Mouse (Mus musculus): ENCODE measurements around the gene Myb. TPM values are rescaled to one million over a fixed set of nuclear protein-coding genes. Genes with fewer than 3 reads are reported as not detected.

The Myb gene
- total and polyA plus RNA-seq, 3 experiments, result 11.1 to 24.0 (median 19.1) TPM

DNA sequence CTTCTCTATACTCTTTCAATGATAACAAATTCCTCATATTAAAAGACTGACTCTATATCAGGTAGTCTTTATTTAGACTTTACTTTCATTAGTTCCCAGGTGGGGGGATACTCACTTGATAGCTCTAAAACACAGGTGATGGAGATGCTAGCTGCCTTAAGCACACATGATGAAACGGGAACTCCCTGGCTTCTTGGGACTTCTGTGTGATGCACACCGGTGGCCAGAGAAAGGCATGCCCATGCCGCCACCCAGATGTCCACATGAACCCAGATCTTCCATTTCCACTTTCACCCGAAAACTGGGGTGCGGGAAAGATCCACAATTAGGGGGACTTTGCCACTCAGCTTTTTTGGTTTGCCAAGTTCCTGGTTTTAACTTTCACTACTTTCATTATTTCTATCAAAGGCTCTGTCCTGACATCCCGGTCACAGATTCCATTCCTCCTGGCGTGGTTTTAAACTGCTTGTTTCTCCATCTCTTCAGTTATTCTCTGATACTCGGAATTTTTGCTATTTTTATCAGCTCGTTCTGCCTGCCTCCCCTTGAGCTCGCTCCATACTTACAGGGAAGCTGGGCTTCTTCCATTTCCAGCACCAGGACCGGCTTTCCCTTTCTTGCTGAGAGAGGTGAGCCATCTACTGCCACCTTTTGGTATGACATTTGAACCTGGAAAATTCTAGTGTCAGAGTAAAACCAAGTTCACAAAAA is 27.9 kb upstream of the Myb start (continued):
- TF ChIP-seq UBTF (IDR thresholded peaks at IDR 0.05; ENCODE audit: low read depth, low read length), result no peak
- TF ChIP-seq SIN3A (IDR thresholded peaks at IDR 0.05; ENCODE audit: low read length), result peak; percentile 76; the same call in 1 of the 2 replicates
- TF ChIP-seq POLR2AphosphoS2 (IDR thresholded peaks at IDR 0.05; ENCODE audit: low read depth, low read length), result no peak
- no peak for TF ChIP-seq GABPA (IDR thresholded peaks at IDR 0.05; ENCODE audit: insufficient replicate concordance, low read depth, low read length)
- no peak for TF ChIP-seq MAX (IDR thresholded peaks at IDR 0.05; ENCODE audit: low read length)
- no peak for TF ChIP-seq CHD2 (IDR thresholded peaks at IDR 0.05; ENCODE audit: low read length)
- TF ChIP-seq EP300 (IDR thresholded peaks at IDR 0.05; ENCODE audit: low read length), result no peak; the same call in 1 of the 2 replicates
- TF ChIP-seq MEF2A (IDR thresholded peaks at IDR 0.05; ENCODE audit: borderline replicate concordance, low read depth, low read length), result peak; percentile 34; the same call in 1 of the 2 replicates
- TF ChIP-seq ZKSCAN1 (IDR thresholded peaks at IDR 0.05; ENCODE audit: borderline replicate concordance, low read depth, low read length), result no peak
- TF ChIP-seq ZC3H11A (IDR thresholded peaks at IDR 0.05; ENCODE audit: low read depth, low read length), result peak; percentile 68

DNA sequence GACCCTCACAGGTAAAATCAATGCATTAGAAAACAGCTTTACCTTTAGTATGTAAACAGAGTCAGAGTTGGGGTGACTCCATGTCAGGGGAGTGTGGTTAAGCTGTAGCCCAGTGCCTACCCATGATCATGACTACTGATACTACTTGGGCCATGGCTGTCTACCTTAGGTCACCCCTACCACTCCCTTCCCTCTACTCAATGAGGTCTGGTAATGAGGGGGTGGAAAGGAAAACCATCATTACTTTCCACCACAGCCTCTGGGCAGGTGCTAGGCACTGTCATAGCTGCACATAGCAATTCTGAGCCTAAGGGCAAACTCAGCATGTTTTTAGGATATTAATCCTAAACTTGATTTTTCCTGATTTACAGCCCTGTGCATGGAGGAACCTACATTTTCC is 27.1 kb upstream of the Myb start:
- DNase-seq (ENCODE audit: extremely low read depth), result peak; percentile 52
- Histone ChIP-seq H3K4me1 (ENCODE audit: control insufficient read depth in 1 of 2, insufficient read depth in 2 of 2) (peaks cover 15 to 66% of the 10 kb centered on the region in 2 experiments), H3K4me3 (replicated peaks in 1 of 3; ENCODE audit: low read depth in 2 of 3, low read length in 2 of 3, poor library complexity in 1 of 3) (peak overlapping the region in 2 of 3 experiments; percentile 43 to 56), H3K9ac (ENCODE audit: insufficient read depth, low read depth) (peak overlapping the region; percentile 98; the same call in 1 of the 2 replicates), H3K79me2 (replicated peaks; ENCODE audit: control insufficient read depth, extremely low read depth, insufficient read depth, poor library complexity, severe bottlenecking) (no peaks in the 10 kb centered on the region), H3K27ac (ENCODE audit: insufficient read depth, low read depth) (peak overlapping the region; percentile 85), H3K9me3 (replicated peaks; ENCODE audit: low read length) (no peaks in the 10 kb centered on the region), H3K36me3 (replicated peaks in 1 of 2; ENCODE audit: control insufficient read depth in 1 of 2, insufficient read depth in 1 of 2, low read length in 1 of 2) (no peaks in the 10 kb centered on the region), H3K27me3 (replicated peaks) (no peaks in the 10 kb centered on the region), H3K4me2 (ENCODE audit: insufficient read depth, low read depth, poor library complexity, severe bottlenecking) (peak overlapping the region; percentile 85)
- dilution Hi-C loops (cut with MboI; ENCODE audit: extremely low pct_ligation_motif_present, extremely low pct_unique_long_range_greater_than_20kb, low sequenced_read_pairs) (no loop called here), in situ Hi-C loops (cut with MboI; ENCODE audit: low pct_ligation_motif_present, low pct_unique_long_range_greater_than_20kb, low sequenced_read_pairs) (loop anchor here (10.0 to 25.0 kb wide), 3 partner anchors 99 to 203 kb away; partner anchors contain the start of gene Hbs1l)
- TF ChIP-seq NELFE (IDR thresholded peaks at IDR 0.05; ENCODE audit: low read depth, low read length) (no peak), RCOR1 (conservative IDR thresholded peaks at IDR 0.05; ENCODE audit: low read depth, low read length) (no peak), GABPA (IDR thresholded peaks at IDR 0.05; ENCODE audit: insufficient replicate concordance, low read depth, low read length) (no peak), MYC (IDR thresholded peaks at IDR 0.05; ENCODE audit: low read depth, low read length) (peak; percentile 65; the same call in 1 of the 2 replicates), POLR2A (IDR thresholded peaks at IDR 0.05; ENCODE audit: low read depth, low read length) (0 out of 2 replicates have a peak, but pooled peaks have one; percentile 29), JUN (IDR thresholded peaks at IDR 0.05; ENCODE audit: insufficient read depth, low read depth, low read length) (no peak), MXI1 (IDR thresholded peaks at IDR 0.05; ENCODE audit: low read depth, low read length) (no peak), TBP (conservative IDR thresholded peaks at IDR 0.05; ENCODE audit: low read depth, low read length) (no peak), MEF2A (IDR thresholded peaks at IDR 0.05; ENCODE audit: borderline replicate concordance, low read depth, low read length) (peak; percentile 38; the same call in 1 of the 2 replicates), NRF1 (IDR thresholded peaks at IDR 0.05; ENCODE audit: low read depth, low read length) (no peak), ZKSCAN1 (IDR thresholded peaks at IDR 0.05; ENCODE audit: borderline replicate concordance, low read depth, low read length) (no peak), UBTF (IDR thresholded peaks at IDR 0.05; ENCODE audit: low read depth, low read length) (no peak), IRF4 (IDR thresholded peaks at IDR 0.05; ENCODE audit: low read depth, low read length) (no peak), PAX5 (IDR thresholded peaks at IDR 0.05; ENCODE audit: low read length) (no peak), SIN3A (IDR thresholded peaks at IDR 0.05; ENCODE audit: low read length) (no peak), CTCF (conservative IDR thresholded peaks at IDR 0.05 in 1 of 2, IDR thresholded peaks at IDR 0.05 in 1 of 2; ENCODE audit: low read depth in 2 of 2, low read length in 2 of 2) (no peak), CHD1 (IDR thresholded peaks at IDR 0.05; ENCODE audit: low read depth, low read length) (0 out of 2 replicates have a peak, but pooled peaks have one; percentile 27), MAFK (IDR thresholded peaks at IDR 0.05; ENCODE audit: insufficient replicate concordance, low read length) (peak; percentile 39; the same call in 1 of the 2 replicates), ZNF384 (IDR thresholded peaks at IDR 0.05; ENCODE audit: low read depth, low read length) (no peak), BHLHE40 (IDR thresholded peaks at IDR 0.05; ENCODE audit: low read depth, low read length) (no peak), MAZ (IDR thresholded peaks at IDR 0.05; ENCODE audit: low read depth, low read length) (no peak), POLR2AphosphoS2 (IDR thresholded peaks at IDR 0.05; ENCODE audit: low read depth, low read length) (no peak), HCFC1 (IDR thresholded peaks at IDR 0.05; ENCODE audit: low read depth, low read length) (no peak), JUND (conservative IDR thresholded peaks at IDR 0.05; ENCODE audit: low read depth, low read length) (no peak), E2F4 (IDR thresholded peaks at IDR 0.05; ENCODE audit: insufficient replicate concordance, low read depth, low read length) (no peak), EP300 (IDR thresholded peaks at IDR 0.05; ENCODE audit: low read length) (0 out of 2 replicates have a peak, but pooled peaks have one; percentile 33), SMC3 (IDR thresholded peaks at IDR 0.05; ENCODE audit: low read depth, low read length) (no peak), ZC3H11A (IDR thresholded peaks at IDR 0.05; ENCODE audit: low read depth, low read length) (no peak), TCF12 (IDR thresholded peaks at IDR 0.05; ENCODE audit: low read depth, low read length) (peak; percentile 29; the same call in 1 of the 2 replicates), KAT2A (IDR thresholded peaks at IDR 0.05; ENCODE audit: insufficient replicate concordance, low read length) (no peak), MAX (IDR thresholded peaks at IDR 0.05; ENCODE audit: low read length) (0 out of 2 replicates have a peak, but pooled peaks have one; percentile 29), ZMIZ1 (IDR thresholded peaks at IDR 0.05; ENCODE audit: low read depth, low read length) (no peak), RAD21 (IDR thresholded peaks at IDR 0.05; ENCODE audit: low read depth, low read length) (no peak; the same call in 1 of the 2 replicates)
